Mouse (Mus musculus): ENCODE measurements around the gene Nppa. TPM values are rescaled to one million over a fixed set of nuclear protein-coding genes. Genes with fewer than 3 reads are reported as not detected.

Gene Nppa
- total and polyA plus RNA-seq, 3 experiments = 0.26 TPM; not detected in 2

DNA sequence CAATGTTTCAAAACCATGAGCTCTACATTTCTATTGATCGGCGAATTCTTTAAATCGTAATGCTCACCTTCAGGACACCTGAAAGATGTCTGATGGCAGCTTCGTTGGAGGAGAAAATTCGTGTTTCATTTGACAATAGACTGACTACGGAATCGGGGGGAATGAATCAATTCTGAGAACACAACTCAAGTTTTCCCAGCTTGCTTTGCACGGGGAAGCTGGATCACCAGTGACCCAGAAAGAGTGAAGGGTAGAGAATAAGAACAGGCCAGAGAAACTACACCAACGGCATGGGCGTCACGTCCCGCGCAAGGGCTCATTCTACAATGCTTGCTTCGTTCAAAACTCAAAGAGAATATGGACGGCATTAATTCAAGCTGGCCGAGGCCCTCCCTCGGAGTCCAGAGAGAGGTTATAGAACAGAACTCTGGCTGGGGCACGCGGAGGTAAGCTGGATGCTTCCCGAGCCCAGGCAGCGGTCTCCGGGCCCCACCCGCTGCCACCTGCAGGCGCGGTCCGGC, 37.6 kb downstream of the Nppa start:
- no peak for DNase-seq (ENCODE audit: low read depth, low spot score)
- Histone ChIP-seq H3K9ac (ENCODE audit: control insufficient read depth, low read depth, low read length, poor library complexity, severe bottlenecking) (peak overlapping the region; percentile 83), H3K4me3 (ENCODE audit: control insufficient read depth in 1 of 2, insufficient read depth in 1 of 2, low read depth in 2 of 2, low read length in 2 of 2) (peak overlapping the region; percentile 74), H3K27ac (ENCODE audit: control insufficient read depth, low read depth, low read length) (peak overlapping the region; percentile 48), H3K36me3 (ENCODE audit: control insufficient read depth in 1 of 2, insufficient read depth in 2 of 2, low read length in 2 of 2) (peaks cover 0 to 17% of the 10 kb centered on the region in 2 experiments; a peak in 2 of 4 replicates), H3K9me3 (replicated peaks; ENCODE audit: insufficient read depth, low read length) (no peaks in the 10 kb centered on the region), H3K4me1 (ENCODE audit: control insufficient read depth in 1 of 2, insufficient read depth in 2 of 2, low read length in 2 of 2) (peaks cover 4 to 22% of the 10 kb centered on the region in 2 experiments; a peak in 3 of 4 replicates), H3K27me3 (ENCODE audit: control insufficient read depth in 1 of 2, insufficient read depth in 2 of 2, low read length in 2 of 2) (no peaks in the 10 kb centered on the region), H3K79me2 (ENCODE audit: control insufficient read depth, insufficient read depth, low read length, poor library complexity) (peaks cover 11% of the 10 kb centered on the region)
- TF ChIP-seq MYC (IDR thresholded peaks at IDR 0.05; ENCODE audit: low read depth, low read length) (0 out of 2 replicates have a peak, but pooled peaks have one; percentile 22), ZMIZ1 (IDR thresholded peaks at IDR 0.05; ENCODE audit: low read depth, low read length) (no peak), BHLHE40 (IDR thresholded peaks at IDR 0.05; ENCODE audit: borderline replicate concordance, low read depth, low read length) (no peak), POLR2A (IDR thresholded peaks at IDR 0.05; ENCODE audit: control insufficient read depth in 1 of 2, insufficient read depth in 1 of 2, low read depth in 1 of 2, low read length in 2 of 2, poor library complexity in 1 of 2) (peak; percentile 14 to 45; a peak in 1 of 4 replicates), NELFE (IDR thresholded peaks at IDR 0.05; ENCODE audit: low read depth, low read length) (peak; percentile 44), UBTF (IDR thresholded peaks at IDR 0.05; ENCODE audit: borderline replicate concordance, insufficient read depth, low read depth, low read length) (no peak)

DNA sequence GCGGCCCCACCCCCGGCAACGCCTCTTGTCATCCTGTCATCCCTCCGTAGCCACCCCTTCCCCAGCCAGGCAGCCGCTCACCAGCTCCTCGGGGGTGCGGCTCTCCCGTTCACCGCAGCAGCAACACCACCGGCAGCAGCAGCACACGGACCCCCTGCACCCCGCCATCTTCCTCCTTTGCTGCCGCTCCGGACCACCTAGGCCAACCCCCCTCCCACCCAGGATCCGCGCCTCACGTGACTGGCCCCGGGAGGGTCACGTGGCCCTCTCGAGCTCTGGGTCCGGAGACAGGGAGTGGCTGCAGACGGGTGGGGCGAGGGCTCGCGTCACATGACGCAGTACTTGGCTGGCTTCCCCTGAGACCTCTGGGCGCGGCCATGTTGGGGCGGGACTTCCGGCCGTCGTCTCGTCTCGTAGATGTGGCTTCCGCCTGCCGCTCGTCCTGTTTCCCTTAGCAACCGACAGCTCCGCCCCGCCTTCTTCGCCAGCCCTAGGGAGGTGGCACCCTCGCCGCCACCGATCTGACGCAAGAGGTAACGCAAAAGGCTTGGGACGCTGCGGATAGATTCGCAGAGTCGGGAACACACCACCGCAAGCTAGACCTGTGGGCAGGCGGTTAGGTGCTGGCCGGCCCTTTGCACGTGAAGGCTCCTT, 38.2 kb downstream of the Nppa start, which contains the start of the genes Clcn6 and Mthfr:
Gene Clcn6, minus strand, starts transcription at position 222 of the 654 bp plus-strand sequence.
Gene Mthfr, plus strand, starts transcription at position 478 of the 654 bp plus-strand sequence.
- Histone ChIP-seq H3K4me3 (ENCODE audit: control insufficient read depth in 1 of 2, insufficient read depth in 1 of 2, low read depth in 2 of 2, low read length in 2 of 2) (peak within 1 kb of the TSS; percentile 80 to 82), H3K9me3 (replicated peaks; ENCODE audit: insufficient read depth, low read length) (no peaks in the 10 kb centered on the region), H3K4me1 (ENCODE audit: control insufficient read depth in 1 of 2, insufficient read depth in 2 of 2, low read length in 2 of 2) (peaks cover 2 to 22% of the 10 kb centered on the region in 2 experiments; a peak in 3 of 4 replicates), H3K79me2 (ENCODE audit: control insufficient read depth, insufficient read depth, low read length, poor library complexity) (peaks cover 11% of the 10 kb centered on the region), H3K36me3 (ENCODE audit: control insufficient read depth in 1 of 2, insufficient read depth in 2 of 2, low read length in 2 of 2) (peaks cover 0 to 17% of the 10 kb centered on the region in 2 experiments; a peak in 2 of 4 replicates), H3K9ac (ENCODE audit: control insufficient read depth, low read depth, low read length, poor library complexity, severe bottlenecking) (peak within 1 kb of the TSS; percentile 83), H3K27ac (ENCODE audit: control insufficient read depth, low read depth, low read length) (peak within 1 kb of the TSS; percentile 66), H3K27me3 (ENCODE audit: control insufficient read depth in 1 of 2, insufficient read depth in 2 of 2, low read length in 2 of 2) (no peaks in the 10 kb centered on the region)
- DNase-seq (ENCODE audit: low read depth, low spot score) = peak; percentile 99
- no peak for TF ChIP-seq GABPA (IDR thresholded peaks at IDR 0.05; ENCODE audit: low read depth, low read length)
- TF ChIP-seq GATA1 (IDR thresholded peaks at IDR 0.05; ENCODE audit: low read depth, low read length) = no peak
- TF ChIP-seq TBP (IDR thresholded peaks at IDR 0.05; ENCODE audit: low read depth, low read length) = 0 out of 2 replicates have a peak, but pooled peaks have one; percentile 37
- no peak for TF ChIP-seq CHD1 (IDR thresholded peaks at IDR 0.05; ENCODE audit: low read depth, low read length)
- TF ChIP-seq ZMIZ1 (IDR thresholded peaks at IDR 0.05; ENCODE audit: low read depth, low read length) = no peak
- peak; percentile 100 for TF ChIP-seq USF1 (IDR thresholded peaks at IDR 0.05; ENCODE audit: low read depth, low read length)
- TF ChIP-seq POLR2AphosphoS2 (IDR thresholded peaks at IDR 0.05; ENCODE audit: low read length) = no peak
- no peak for TF ChIP-seq ZKSCAN1 (IDR thresholded peaks at IDR 0.05; ENCODE audit: low read depth, low read length)
- peak; percentile 88 for TF ChIP-seq BHLHE40 (IDR thresholded peaks at IDR 0.05; ENCODE audit: borderline replicate concordance, low read depth, low read length)
- no peak for TF ChIP-seq RAD21 (IDR thresholded peaks at IDR 0.05; ENCODE audit: low read depth, low read length)
- 0 out of 4 replicates have a peak, but pooled peaks of 1 of the 2 experiments have one; percentile 40 for TF ChIP-seq EP300 (IDR thresholded peaks at IDR 0.05; ENCODE audit: low read depth in 1 of 2, low read length in 2 of 2)
- peak; percentile 90 for TF ChIP-seq SIN3A (IDR thresholded peaks at IDR 0.05; ENCODE audit: low read length)
- no peak for TF ChIP-seq CHD2 (IDR thresholded peaks at IDR 0.05; ENCODE audit: low read length)
- no peak for TF ChIP-seq ZC3H11A (IDR thresholded peaks at IDR 0.05; ENCODE audit: low read depth, low read length)
- no peak for TF ChIP-seq TAL1 (IDR thresholded peaks at IDR 0.05; ENCODE audit: low read length)
- TF ChIP-seq HCFC1 (IDR thresholded peaks at IDR 0.05; ENCODE audit: low read depth, low read length) = peak; percentile 93
- peak; percentile 45; the same call in 1 of the 2 replicates for TF ChIP-seq TCF12 (IDR thresholded peaks at IDR 0.05; ENCODE audit: low read depth, low read length)
- peak; percentile 87 for TF ChIP-seq ELF1 (IDR thresholded peaks at IDR 0.05; ENCODE audit: low read depth, low read length)
- peak; percentile 64 for TF ChIP-seq MAZ (IDR thresholded peaks at IDR 0.05; ENCODE audit: low read depth, low read length)
- TF ChIP-seq MEF2A (IDR thresholded peaks at IDR 0.05; ENCODE audit: extremely low read depth, insufficient replicate concordance, low read depth, low read length, poor library complexity, severe bottlenecking) = no peak
- peak; percentile 61 for TF ChIP-seq NELFE (IDR thresholded peaks at IDR 0.05; ENCODE audit: low read depth, low read length)
- peak; percentile 99 for TF ChIP-seq MAX (IDR thresholded peaks at IDR 0.05; ENCODE audit: low read length)
- TF ChIP-seq POLR2AphosphoS5 (IDR thresholded peaks at IDR 0.05; ENCODE audit: borderline replicate concordance, low read depth, low read length) = no peak
- TF ChIP-seq MAFK (IDR thresholded peaks at IDR 0.05; ENCODE audit: borderline replicate concordance, low read depth, low read length) = no peak
- no peak for TF ChIP-seq CTCF (IDR thresholded peaks at IDR 0.05 in 2 of 3, conservative IDR thresholded peaks at IDR 0.05 in 1 of 3; ENCODE audit: control insufficient read depth in 1 of 3, insufficient read depth in 1 of 3, low read depth in 2 of 3, low read length in 3 of 3, poor library complexity in 1 of 3, severe bottlenecking in 1 of 3)
- peak; percentile 76 for TF ChIP-seq MXI1 (IDR thresholded peaks at IDR 0.05; ENCODE audit: low read depth, low read length)
